Mouse (Mus musculus) embryonic fibroblast, embryonic 13.5 days (primary cell): ENCODE measurements at regions not wholly inside any gene's neighbourhood (a gene's known extent, or its start where the extent isn't known, plus 50 kb on each side); places are given as distances from the start of the nearest gene placed in this dataset.

Source experiments
- CTCF ChIP-seq: IDR thresholded peaks from 2 replicates; pipeline ENCODE4 v1.5.1; 2011; ENCODE audit warnings: mild to moderate bottlenecking, control low read depth, low read length, moderate library complexity, borderline replicate concordance; ENCODE audit not compliant: insufficient read depth
- POLR2A ChIP-seq: IDR thresholded peaks from 2 replicates; pipeline ENCODE4 v1.6.1; 2011; ENCODE audit warnings: low read depth, mild to moderate bottlenecking, control low read depth, low read length, moderate library complexity

GRCm38 (mm10) chr6:141149170-141149917, 99.7 kb upstream of the Pde3a start:
- TF ChIP-seq POLR2A (no peak), CTCF (no peak)
